Mouse (Mus musculus) liver, postnatal 0 days (tissue): Measurements from ENCODE around the gene Rps6ka4. TPM values are rescaled to one million over a fixed set of nuclear protein-coding genes. Genes with fewer than 3 reads are reported as not detected.

Experiments
- ATAC-seq: fragments of 200-750 bp; cut with Nextera tagmentation; 2 replicates; pipeline ENCODE4 v1.8.0; 2017; ENCODE audit warnings: mild to moderate bottlenecking, moderate library complexity
- DNase-seq: peaks from one replicate; pipeline ENCODE4 v3.0.0-alpha.2; 2016
- H3K27ac ChIP-seq: fragments of 300-500 bp; sonication (generic); 2 replicates; pipeline ENCODE4 v1.5.1; 2014; ENCODE audit warnings: antibody characterized with exemption, moderate library complexity, mild to moderate bottlenecking, low read depth
- H3K27me3 ChIP-seq: fragments of 300-500 bp; sonication (generic); 2 replicates; pipeline ENCODE4 v1.6.1; 2014; ENCODE audit warnings: low read length, control low read depth, mixed read lengths; ENCODE audit not compliant: insufficient read depth
- H3K36me3 ChIP-seq: fragments of 300-500 bp; sonication (generic); replicated peaks from 2 replicates; pipeline ENCODE4 v1.6.1; 2014; ENCODE audit warnings: mild to moderate bottlenecking, control low read depth, low read length, moderate library complexity, mixed read lengths; ENCODE audit not compliant: insufficient read depth
- H3K4me1 ChIP-seq: fragments of 300-500 bp; sonication (generic); 2 replicates; pipeline ENCODE4 v1.6.1; 2014; ENCODE audit warnings: antibody characterized with exemption, mild to moderate bottlenecking, control low read depth; ENCODE audit not compliant: insufficient read depth
- H3K4me2 ChIP-seq: fragments of 300-500 bp; sonication (generic); 2 replicates; pipeline ENCODE4 v1.6.1; 2014; ENCODE audit warnings: low read depth, mild to moderate bottlenecking, low read length, moderate library complexity, mixed read lengths
- H3K4me3 ChIP-seq: fragments of 300-500 bp; sonication (generic); 2 replicates; pipeline ENCODE4 v1.5.1; 2014; ENCODE audit warnings: low read depth, low read length
- H3K9ac ChIP-seq: fragments of 300-500 bp; sonication (generic); replicated peaks from 2 replicates; pipeline ENCODE4 v1.6.1; 2014; ENCODE audit warnings: mild to moderate bottlenecking, moderate library complexity
- H3K9me3 ChIP-seq: fragments of 300-500 bp; sonication (generic); 2 replicates; pipeline ENCODE4 v1.6.1; 2016; ENCODE audit warnings: mild to moderate bottlenecking, control low read depth, low read length, mixed read lengths
- CTCF ChIP-seq: sonication (generic); IDR thresholded peaks from 2 replicates; pipeline ENCODE4 v1.5.1; 2016; ENCODE audit warnings: antibody characterized with exemption, low read depth
- EP300 ChIP-seq: IDR thresholded peaks from 2 replicates; pipeline ENCODE4 v1.6.1; 2016; ENCODE audit warnings: antibody characterized with exemption, low read depth, mild to moderate bottlenecking
- WGBS: fragments of 180-500 bp; shearing (Covaris S2); extraction: QIAGEN DNeasy Blood & Tissue Kit; methylation state at CpG from one replicate; pipeline ENCODE4 v1.1.7; 2014; ENCODE audit not compliant: insufficient replicate concordance; 5-methylcytosine and 5-hydroxymethylcytosine counted together
- microRNA-seq: library from miRNA; unstranded; fragments of <30 nt; microRNA quantifications from one replicate; pipeline ENCODE4, GENCODE M21; 2016
- polyA plus RNA-seq: library from polyadenylated mRNA; unstranded; fragments of >200 nt; fragmentation: Nextera tagmentation; extraction: Ambion mirVana; gene quantifications from 2 replicates; pipeline ENCODE4 v1.2.1, GENCODE M21; 2015

The Rps6ka4 gene
- polyA plus RNA-seq, 1 experiment from 2014 or later = 5.2 TPM

DNA sequence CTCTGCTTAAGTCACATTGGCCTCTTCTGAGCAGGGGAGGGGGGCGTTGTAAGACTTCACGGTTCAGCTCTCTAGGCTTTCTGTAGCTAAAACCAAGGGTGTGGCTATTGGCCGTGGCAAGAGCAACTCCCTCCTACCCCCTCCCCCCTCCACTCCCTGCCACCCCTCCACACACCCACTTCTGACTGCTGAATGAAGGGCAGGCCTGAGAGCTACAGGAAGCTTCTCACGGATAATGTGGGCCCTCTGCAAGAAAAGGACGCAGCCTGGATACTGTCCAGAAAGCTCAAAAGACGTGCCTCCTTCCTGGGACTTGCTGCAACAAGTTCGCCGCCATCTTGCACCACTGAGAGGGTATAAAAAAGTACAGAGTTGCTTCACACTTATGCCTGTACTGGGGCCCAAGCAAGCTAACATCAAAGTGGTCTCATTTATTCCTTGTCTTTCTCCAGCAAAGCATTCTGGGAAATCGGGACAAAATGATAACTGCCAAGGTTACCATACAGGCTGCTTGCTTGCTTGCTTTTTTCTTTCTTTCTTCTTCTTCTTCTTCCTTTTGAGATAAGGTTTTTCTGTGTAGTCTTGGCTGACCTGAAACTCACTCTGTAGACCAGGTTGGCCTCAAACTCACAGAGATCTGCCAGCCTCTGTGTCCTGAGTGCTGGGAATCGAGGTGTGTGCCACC lies 21.2 kb downstream of the Rps6ka4 start:
- DNase-seq = no peak
- H3K9me3 ChIP-seq = no peaks in the 10 kb centered on the region
- H3K27me3 ChIP-seq = no peaks in the 10 kb centered on the region
- no peak for ATAC-seq
- H3K4me3 ChIP-seq = no peak overlapping the region
- no peaks in the 10 kb centered on the region for H3K4me1 ChIP-seq
- H3K27ac ChIP-seq = no peak overlapping the region
- TF ChIP-seq CTCF = no peak
- TF ChIP-seq EP300 = no peak
- H3K36me3 ChIP-seq = no peaks in the 10 kb centered on the region
- 48% methylated on average over 10 of the region's 10 CpGs for WGBS
- H3K9ac ChIP-seq = no peak overlapping the region
- no peak overlapping the region for H3K4me2 ChIP-seq

DNA sequence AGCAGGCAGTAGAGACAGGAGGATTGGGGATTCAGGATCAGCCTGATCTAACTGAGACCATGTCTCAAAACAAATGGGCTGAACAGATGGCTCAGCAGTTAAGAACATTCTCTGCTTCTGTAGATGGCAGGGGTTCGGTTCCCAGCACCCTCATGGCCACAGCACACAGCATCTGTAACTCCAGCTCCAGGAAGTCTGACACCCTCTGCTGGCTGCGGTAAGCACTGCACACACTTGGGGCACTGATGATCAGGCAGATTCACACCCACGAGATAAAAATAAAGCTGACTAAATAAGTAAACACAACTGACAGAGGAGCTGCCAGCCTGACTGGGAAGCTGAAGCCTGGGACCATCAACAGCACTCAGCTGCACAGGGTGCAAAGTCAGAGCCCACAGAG lies 25.5 kb downstream of the Rps6ka4 start:
- 84% methylated on average over 3 of the region's 3 CpGs for WGBS
- Histone ChIP-seq H3K4me3 (no peak overlapping the region), H3K36me3 (no peaks in the 10 kb centered on the region), H3K9ac (no peak overlapping the region), H3K4me2 (no peak overlapping the region), H3K9me3 (no peaks in the 10 kb centered on the region), H3K4me1 (no peaks in the 10 kb centered on the region), H3K27me3 (no peaks in the 10 kb centered on the region), H3K27ac (no peak overlapping the region)
- ATAC-seq (no peak), DNase-seq (no peak)
- no peak for TF ChIP-seq CTCF
- no peak for TF ChIP-seq EP300

DNA sequence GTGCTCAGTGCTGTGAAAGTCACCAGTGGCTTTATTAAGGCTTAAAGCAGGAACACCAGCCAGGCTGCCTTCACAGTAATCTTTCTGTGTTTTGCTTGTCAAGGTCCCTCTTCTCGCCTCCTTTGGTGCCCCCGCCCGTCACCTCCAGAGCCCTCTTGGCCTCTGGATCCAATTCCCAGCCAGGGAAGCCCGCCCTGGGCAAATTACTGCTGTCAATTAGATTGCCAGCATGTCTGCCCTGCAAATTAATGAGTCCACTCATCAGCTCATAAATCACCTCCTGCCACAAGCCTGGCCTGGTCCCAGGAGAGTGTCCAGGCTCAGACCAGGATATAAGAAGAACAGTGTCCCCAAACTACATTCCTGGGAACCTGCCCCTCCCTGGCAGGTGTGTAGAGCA lies 26.1 kb downstream of the Rps6ka4 start:
- H3K4me3 ChIP-seq = no peak overlapping the region
- H3K9me3 ChIP-seq = no peaks in the 10 kb centered on the region
- 72% methylated on average over 4 of the region's 4 CpGs for WGBS
- no peaks in the 10 kb centered on the region for H3K4me1 ChIP-seq
- TF ChIP-seq EP300 (no peak), CTCF (no peak)
- H3K36me3 ChIP-seq = no peaks in the 10 kb centered on the region
- no peak overlapping the region for H3K9ac ChIP-seq
- ATAC-seq = no peak
- DNase-seq = no peak
- no peaks in the 10 kb centered on the region for H3K27me3 ChIP-seq
- no peak overlapping the region for H3K27ac ChIP-seq
- H3K4me2 ChIP-seq = no peak overlapping the region

Small RNA genes lying within 50 kb of the gene (microRNA-seq; reads per million reads assigned to microRNA genes)
- not detected for gene Mir5046

Other genes with a start within 250 kb of the Rps6ka4 start
- gene Ccdc88b, start 17.6 kb upstream of the Rps6ka4 start, polyA plus RNA-seq = 2.6 and 2.8 TPM in 2 replicates
- gene Trmt112, start 69.1 kb upstream of the Rps6ka4 start, polyA plus RNA-seq = 67.1 and 68.6 TPM in 2 replicates
- gene Prdx5, start 69.5 kb upstream of the Rps6ka4 start, polyA plus RNA-seq = 371 and 389 TPM in 2 replicates
- gene Esrra, start 81.2 kb upstream of the Rps6ka4 start, polyA plus RNA-seq = 7.7 and 8.2 TPM in 2 replicates
- gene Catsperz, start 84.7 kb upstream of the Rps6ka4 start, polyA plus RNA-seq = 0.81 TPM in 2 replicates
- gene Kcnk4, start 93.9 kb upstream of the Rps6ka4 start, polyA plus RNA-seq = 0.06 and 0.09 TPM in 2 replicates
- gene Bad, start 101.2 kb upstream of the Rps6ka4 start, polyA plus RNA-seq = 29.9 and 30.6 TPM in 2 replicates
- gene Gpr137, start 101.8 kb upstream of the Rps6ka4 start, polyA plus RNA-seq = 8.9 and 10.2 TPM in 2 replicates
- 48.3 and 57.2 TPM in 2 replicates for gene Ppp1r14b, start 134.3 kb upstream of the Rps6ka4 start, polyA plus RNA-seq
- gene Plcb3, start 135.8 kb upstream of the Rps6ka4 start, polyA plus RNA-seq = 3.5 and 3.6 TPM in 2 replicates
- 78.5 and 79.0 TPM in 2 replicates for gene Fkbp2, start 139.9 kb upstream of the Rps6ka4 start, polyA plus RNA-seq
- gene Vegfb, start 147.0 kb upstream of the Rps6ka4 start, polyA plus RNA-seq = 11.9 and 13.7 TPM in 2 replicates
- 10.9 and 11.2 TPM in 2 replicates for gene Dnajc4, start 151.9 kb upstream of the Rps6ka4 start, polyA plus RNA-seq
- 11.6 and 14.5 TPM in 2 replicates for gene Nudt22, start 155.5 kb upstream of the Rps6ka4 start, polyA plus RNA-seq
- gene Trpt1, start 155.5 kb upstream of the Rps6ka4 start, polyA plus RNA-seq = 2.9 and 4.1 TPM in 2 replicates
- 60.5 and 70.2 TPM in 2 replicates for gene Fermt3, start 178.8 kb upstream of the Rps6ka4 start, polyA plus RNA-seq
- 47.2 and 51.4 TPM in 2 replicates for gene Stip1, start 199.3 kb upstream of the Rps6ka4 start, polyA plus RNA-seq
- gene Macrod1, start 216.2 kb upstream of the Rps6ka4 start, polyA plus RNA-seq = 11.7 and 14.9 TPM in 2 replicates